Mouse (Mus musculus) hindbrain, postnatal 0 days (tissue): ENCODE data around the gene Pnp2. TPM values are rescaled to one million over a fixed set of nuclear protein-coding genes. Genes with fewer than 3 reads are reported as not detected.
"Not testable (repeated sequence)": the region's sequence is repeated elsewhere in the genome, so short reads cannot be mapped to it uniquely, and the experiment has no call there.

Experiments
- ATAC-seq: fragments of 200-750 bp; cut with Nextera tagmentation; 2 replicates; pipeline ENCODE4 v1.8.0; 2017; ENCODE audit warnings: mild to moderate bottlenecking, moderate TSS enrichment, moderate library complexity
- DNase-seq: peaks from one replicate; pipeline ENCODE4 v3.0.0-alpha.2; 2015; ENCODE audit warnings: low spot score
- H3K27ac ChIP-seq: fragments of 300-500 bp; sonication (generic); 2 replicates; pipeline ENCODE4 v1.5.1; 2014; ENCODE audit warnings: mild to moderate bottlenecking
- H3K27me3 ChIP-seq: fragments of 300-500 bp; sonication (generic); 2 replicates; pipeline ENCODE4 v1.6.1; 2014; ENCODE audit warnings: low read length, mixed read lengths; ENCODE audit not compliant: insufficient read depth
- H3K36me3 ChIP-seq: fragments of 300-500 bp; sonication (generic); 2 replicates; pipeline ENCODE4 v1.6.1; 2014; ENCODE audit warnings: low read length, mixed read lengths; ENCODE audit not compliant: insufficient read depth
- H3K4me1 ChIP-seq: fragments of 300-500 bp; sonication (generic); 2 replicates; pipeline ENCODE4 v1.6.1; 2014; ENCODE audit warnings: antibody characterized with exemption, low read length, mixed read lengths; ENCODE audit not compliant: insufficient read depth
- H3K4me2 ChIP-seq: fragments of 300-500 bp; sonication (generic); 2 replicates; pipeline ENCODE4 v1.6.1; 2014; ENCODE audit warnings: low read depth, mild to moderate bottlenecking, low read length, moderate library complexity, mixed read lengths
- H3K4me3 ChIP-seq: fragments of 300-500 bp; sonication (generic); 2 replicates; pipeline ENCODE4 v1.5.1; 2014; ENCODE audit warnings: low read length
- H3K9ac ChIP-seq: fragments of 300-500 bp; sonication (generic); replicated peaks from 2 replicates; pipeline ENCODE4 v1.6.1; 2014; ENCODE audit warnings: mild to moderate bottlenecking, low read length, moderate library complexity, mixed read lengths
- H3K9me3 ChIP-seq: fragments of 300-500 bp; sonication (generic); 2 replicates; pipeline ENCODE4 v1.6.1; 2016; ENCODE audit warnings: low read length, mixed read lengths
- CTCF ChIP-seq: IDR thresholded peaks from 2 replicates; pipeline ENCODE4 v1.5.1; 2016; ENCODE audit warnings: antibody characterized with exemption, control low read depth, low read depth
- WGBS: fragments of 180-500 bp; shearing (Covaris S2); extraction: QIAGEN DNeasy Blood & Tissue Kit; methylation state at CpG from one replicate; pipeline ENCODE4 v1.1.7; 2014; 5-methylcytosine and 5-hydroxymethylcytosine counted together
- polyA plus RNA-seq: library from polyadenylated mRNA; unstranded; fragments of >200 nt; fragmentation: Nextera tagmentation; extraction: Ambion mirVana; gene quantifications from 2 replicates; pipeline ENCODE4 v1.2.1, GENCODE M21; 2015
- total RNA-seq: library from RNA; depleted of rRNA; stranded (reverse); fragments of >200 nt; gene quantifications from 2 replicates; pipeline ENCODE4 v1.2.3, GENCODE M21; 2014; rRNA removed

Gene Pnp2
- 1.2 TPM in 1 of 2 replicates, not detected in the other for total RNA-seq
- polyA plus RNA-seq = 1.2 and 1.3 TPM in 2 replicates

DNA sequence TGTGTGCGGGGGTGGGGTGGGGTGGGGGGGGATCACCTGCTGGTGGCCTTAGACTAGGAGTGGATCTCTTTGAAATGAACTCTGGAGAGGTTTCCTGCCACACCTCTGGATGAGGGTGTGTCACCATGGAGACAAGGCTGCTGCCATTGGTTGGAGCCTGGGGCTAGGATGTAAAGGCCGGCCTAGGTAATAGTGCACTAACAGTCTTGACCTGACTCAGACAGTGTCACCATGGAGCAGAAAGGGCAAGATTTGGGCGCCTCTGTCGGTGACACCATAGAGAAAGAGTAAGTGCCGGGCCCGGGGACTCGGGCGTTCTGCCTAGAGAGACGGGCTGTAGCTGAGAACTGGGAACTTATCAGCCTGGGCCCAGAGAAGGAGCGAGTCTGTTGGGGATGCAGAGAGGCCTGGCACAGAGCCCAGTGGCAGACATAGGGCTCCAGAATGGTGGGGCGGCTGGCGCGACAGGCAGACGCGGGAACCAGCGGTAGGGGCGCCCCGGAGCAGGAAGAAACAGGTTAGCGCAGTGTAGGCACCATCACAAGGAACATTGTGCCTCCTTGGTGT, at the start of gene Pnp2:
Gene Pnp2, plus strand, starts transcription at position 51 of the 567 bp plus-strand sequence.
- DNase-seq (peak; percentile 18), ATAC-seq (peak; percentile 92)
- not testable (repeated sequence) for H3K36me3 ChIP-seq, H3K4me1 ChIP-seq, H3K27ac ChIP-seq, H3K9ac ChIP-seq, H3K4me3 ChIP-seq, H3K27me3 ChIP-seq, H3K9me3 ChIP-seq
- 7% methylated on average over 18 of the region's 19 CpGs for WGBS
- TF ChIP-seq CTCF = peak; percentile 48
- H3K4me2 ChIP-seq = peak within 1 kb of the TSS; percentile 33; the same call in 1 of the 2 replicates

DNA sequence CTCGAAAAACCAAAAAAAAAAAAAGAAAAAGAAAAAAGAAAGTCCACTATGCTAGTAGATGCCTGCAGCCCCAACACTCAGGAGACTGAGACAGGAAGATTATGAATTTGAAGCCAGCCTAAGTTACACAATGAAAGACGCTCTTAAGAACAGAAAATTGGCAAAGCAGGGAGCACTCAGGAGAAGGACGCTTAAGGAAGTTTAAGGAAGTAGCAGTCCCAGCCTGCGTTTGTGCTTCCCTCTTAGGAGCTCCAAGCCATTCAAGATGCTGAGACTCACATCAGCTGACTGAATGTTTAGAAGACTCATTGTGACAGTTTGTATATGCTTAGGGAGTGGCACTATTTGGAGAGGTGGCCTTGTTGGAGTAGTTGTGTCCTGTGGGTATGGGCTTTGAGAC, 47.7 kb upstream of the Pnp2 start:
- DNase-seq = no peak
- TF ChIP-seq CTCF = no peak
- no peak for ATAC-seq
- Histone ChIP-seq H3K9ac (no peak overlapping the region), H3K4me3 (no peak overlapping the region), H3K4me1 (no peaks in the 10 kb centered on the region), H3K27ac (no peak overlapping the region), H3K4me2 (no peak overlapping the region), H3K36me3 (peaks cover 4% of the 10 kb centered on the region; the same call in 1 of the 2 replicates), H3K9me3 (no peaks in the 10 kb centered on the region), H3K27me3 (no peaks in the 10 kb centered on the region)
- 90% methylated on average over 4 of the region's 4 CpGs for WGBS

DNA sequence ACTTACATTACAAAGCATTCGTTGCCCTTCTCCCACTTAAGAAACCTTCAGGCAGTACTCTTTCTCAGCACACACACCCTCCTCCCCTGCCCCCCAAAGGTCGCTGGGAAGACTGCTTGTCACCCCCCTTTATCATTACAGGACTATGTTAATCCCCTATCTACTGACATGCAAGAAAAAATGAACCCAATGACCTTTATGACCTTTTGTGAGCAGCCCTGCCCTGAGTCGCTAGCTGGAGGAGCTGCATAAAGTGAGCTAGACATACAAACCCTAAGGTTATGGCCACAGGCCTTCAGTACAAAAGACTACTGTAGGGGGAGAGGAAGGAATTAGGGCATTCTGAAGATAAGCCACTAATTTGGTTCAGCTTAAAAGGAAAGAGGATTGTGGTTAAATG, 44.4 kb upstream of the Pnp2 start:
- no peak for TF ChIP-seq CTCF
- Histone ChIP-seq H3K27ac (no peak overlapping the region), H3K27me3 (no peaks in the 10 kb centered on the region), H3K36me3 (peaks cover 33% of the 10 kb centered on the region; the same call in 1 of the 2 replicates), H3K9ac (no peak overlapping the region), H3K4me3 (no peak overlapping the region), H3K4me2 (no peak overlapping the region), H3K9me3 (no peaks in the 10 kb centered on the region), H3K4me1 (no peaks in the 10 kb centered on the region)
- 64% methylated on average over 3 of the region's 3 CpGs for WGBS
- DNase-seq (no peak), ATAC-seq (no peak)

DNA sequence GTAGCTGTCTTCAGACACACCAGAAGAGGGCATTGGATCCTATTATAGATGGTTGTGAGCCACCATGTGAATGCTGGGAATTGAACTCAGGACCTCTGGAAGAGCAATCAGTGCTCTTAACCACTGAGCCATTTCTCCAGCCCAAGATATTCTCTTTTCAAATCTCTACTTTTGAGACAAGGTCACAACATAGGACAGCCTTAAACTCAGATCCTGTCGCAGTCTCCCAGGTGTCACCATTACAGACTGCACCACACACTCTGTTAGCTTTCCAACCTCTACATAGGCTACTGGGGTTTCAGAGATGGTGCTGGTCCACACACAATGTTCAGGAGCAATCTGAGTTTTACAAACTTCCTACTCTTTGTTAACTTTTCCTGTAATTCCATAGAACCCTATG, 32.4 kb upstream of the Pnp2 start:
- peaks cover 25% of the 10 kb centered on the region for H3K36me3 ChIP-seq
- H3K27ac ChIP-seq, H3K4me1 ChIP-seq, H3K9me3 ChIP-seq, DNase-seq, ATAC-seq, H3K27me3 ChIP-seq: not testable (repeated sequence)
- WGBS = 73% methylated on average over 1 of the region's 1 CpGs
- H3K4me2 ChIP-seq = peak overlapping the region; percentile 74
- H3K4me3 ChIP-seq = peak overlapping the region; percentile 66
- peak overlapping the region; percentile 76; the same call in 1 of the 2 replicates for H3K9ac ChIP-seq

DNA sequence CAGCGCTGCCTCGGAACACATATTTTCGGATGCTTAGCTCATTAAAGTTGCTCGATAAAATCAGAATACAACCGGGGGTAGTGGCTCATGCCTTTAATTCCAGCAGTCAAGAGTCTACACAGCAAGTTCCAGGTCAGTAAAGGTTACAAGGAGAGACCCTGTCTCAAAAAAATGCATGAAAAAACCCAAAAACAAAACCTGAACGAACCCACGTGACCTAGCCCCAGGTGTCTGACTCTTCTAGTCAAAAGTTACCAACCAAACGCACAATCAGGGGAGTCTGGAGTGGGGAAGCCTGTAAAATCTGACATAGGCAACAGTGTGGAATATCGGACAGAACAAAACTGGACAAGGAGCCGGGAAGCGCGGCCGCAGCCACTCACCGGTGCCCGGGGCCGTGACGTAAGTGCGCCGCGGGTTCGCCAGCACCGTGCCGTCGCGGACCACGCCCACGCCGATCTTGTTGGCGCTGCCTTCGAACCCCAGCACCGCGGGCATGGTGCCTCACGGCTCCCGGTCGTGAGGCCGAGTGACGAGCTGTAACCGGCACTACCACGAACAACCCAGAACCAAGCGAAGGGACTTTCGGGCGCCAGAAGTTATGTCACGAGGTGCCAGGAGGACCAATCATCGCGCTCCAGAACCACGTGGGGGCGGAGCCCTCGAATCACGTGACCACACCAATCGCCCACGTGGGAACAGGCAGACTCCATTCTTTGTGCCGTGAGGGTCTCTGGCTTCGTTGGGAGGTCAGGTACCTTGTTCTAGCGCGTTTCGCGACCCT, 31.3 kb upstream of the Pnp2 start, which contains the start of the genes Osgep and Apex1:
Gene Osgep, minus strand, starts transcription at position 613 of the 784 bp plus-strand sequence.
Gene Apex1, plus strand, starts transcription at position 688 of the 784 bp plus-strand sequence.
- DNase-seq (peak; percentile 98), ATAC-seq (peak; percentile 97)
- H3K27ac ChIP-seq = peak within 1 kb of the TSS; percentile 92
- H3K4me2 ChIP-seq = peak within 1 kb of the TSS; percentile 74
- H3K9ac ChIP-seq = peak within 1 kb of the TSS; percentile 76
- no peak for TF ChIP-seq CTCF
- peaks cover 9% of the 10 kb centered on the region; the same call in 1 of the 2 replicates for H3K4me1 ChIP-seq
- no peaks in the 10 kb centered on the region for H3K27me3 ChIP-seq
- WGBS = under 1% methylated on average over 57 of the region's 57 CpGs
- H3K9me3 ChIP-seq = no peaks in the 10 kb centered on the region
- peaks cover 32% of the 10 kb centered on the region for H3K36me3 ChIP-seq
- peak within 1 kb of the TSS; percentile 66 for H3K4me3 ChIP-seq

DNA sequence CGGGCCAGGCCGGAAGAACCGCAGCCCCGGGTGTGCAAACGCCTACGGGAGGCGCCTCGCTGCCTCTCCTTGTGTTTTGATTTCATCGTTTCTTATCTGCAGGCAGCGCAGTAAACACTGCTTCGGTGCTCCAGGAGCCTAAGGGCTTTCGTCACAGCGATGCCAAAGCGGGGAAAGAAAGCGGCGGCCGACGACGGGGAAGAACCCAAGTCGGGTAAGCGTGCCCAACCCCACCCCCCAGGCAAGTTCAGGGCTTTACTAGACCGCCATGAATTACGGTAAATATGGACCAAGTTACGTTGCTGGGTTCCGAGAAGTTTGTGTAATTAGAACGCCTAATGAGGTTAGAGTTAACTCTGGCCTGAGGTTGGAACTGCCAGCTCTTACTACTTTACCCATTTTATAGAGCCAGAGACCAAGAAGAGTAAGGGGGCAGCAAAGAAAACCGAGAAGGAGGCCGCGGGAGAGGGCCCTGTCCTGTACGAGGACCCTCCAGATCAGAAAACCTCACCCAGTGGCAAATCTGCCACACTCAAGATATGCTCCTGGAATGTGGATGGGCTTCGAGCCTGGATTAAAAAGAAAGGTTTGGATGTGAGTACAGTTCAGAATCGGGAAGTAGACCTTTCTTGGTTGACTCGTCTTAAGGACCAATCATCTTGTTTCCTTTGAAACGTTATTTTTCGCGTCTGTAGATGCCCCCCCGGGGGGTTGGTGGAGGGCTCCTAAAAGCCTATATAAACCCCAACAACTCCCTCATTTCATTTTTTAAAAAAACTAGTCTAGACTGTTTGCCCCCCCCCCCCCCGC, 30.5 kb upstream of the Pnp2 start:
- peak; percentile 55; the same call in 1 of the 2 replicates for ATAC-seq
- Histone ChIP-seq H3K4me1 (peaks cover 14% of the 10 kb centered on the region; the same call in 1 of the 2 replicates), H3K9ac (peak overlapping the region; percentile 76), H3K9me3 (no peaks in the 10 kb centered on the region), H3K27ac (peak overlapping the region; percentile 92), H3K4me3 (peak overlapping the region; percentile 66), H3K36me3 (peaks cover 32% of the 10 kb centered on the region), H3K4me2 (peak overlapping the region; percentile 74), H3K27me3 (no peaks in the 10 kb centered on the region)
- DNase-seq = peak; percentile 42
- no peak for TF ChIP-seq CTCF
- WGBS = 1% methylated on average over 38 of the region's 38 CpGs
